Mouse (Mus musculus) G1E (cell line): ENCODE measurements around the gene Rps15. TPM values are rescaled to one million over a fixed set of nuclear protein-coding genes. Genes with fewer than 3 reads are reported as not detected.

ENCODE experiments used
- ATAC-seq: 2 replicates; pipeline ENCODE4 v1.8.0; 2016; ENCODE audit warnings: mild to moderate bottlenecking; ENCODE audit not compliant: insufficient number of reproducible peaks, poor library complexity, low FRiP score, severe bottlenecking; ENCODE audit errors: extremely low read depth
- DNase-seq: peaks from one replicate; pipeline ENCODE4 v3.0.0; 2012; ENCODE audit warnings: low spot score
- H3K27me3 ChIP-seq: 2 replicates; pipeline ENCODE4 v1.6.1; 2012; ENCODE audit warnings: mild to moderate bottlenecking, low read length, inconsistent platforms; ENCODE audit not compliant: insufficient read depth
- H3K36me3 ChIP-seq: replicated peaks from 2 replicates; pipeline ENCODE3; 2012; ENCODE audit warnings: mild to moderate bottlenecking, inconsistent platforms
- H3K4me1 ChIP-seq: 2 replicates; pipeline ENCODE4 v1.6.1; 2012; ENCODE audit warnings: low read depth, low read length, inconsistent platforms, mixed read lengths; ENCODE audit not compliant: insufficient read depth
- H3K4me3 ChIP-seq: 2 replicates; pipeline ENCODE4 v1.5.1; 2012; ENCODE audit warnings: low read depth, mild to moderate bottlenecking, inconsistent platforms, low read length, moderate library complexity, mixed read lengths
- H3K9me3 ChIP-seq: replicated peaks from 2 replicates; pipeline ENCODE4 v1.6.1; 2012; ENCODE audit warnings: inconsistent platforms
- CTCF ChIP-seq: IDR thresholded peaks from 2 replicates; pipeline ENCODE4 v1.5.1; 2012; ENCODE audit warnings: low read depth, low read length, inconsistent platforms, mixed read lengths
- GATA1 ChIP-seq: IDR thresholded peaks from 2 replicates; pipeline ENCODE4 v1.6.1; 2012; ENCODE audit warnings: borderline replicate concordance, low read length, inconsistent platforms, mixed read lengths
- GATA2 ChIP-seq: IDR thresholded peaks from 2 replicates; pipeline ENCODE4 v1.6.1; 2012; ENCODE audit warnings: low read depth, low read length, inconsistent platforms, borderline replicate concordance
- POLR2AphosphoS5 ChIP-seq: IDR thresholded peaks from 2 replicates; pipeline ENCODE4 v1.6.1; 2012; ENCODE audit warnings: low read depth, low read length, inconsistent platforms; ENCODE audit not compliant: insufficient replicate concordance
- TAL1 ChIP-seq: conservative IDR thresholded peaks from 2 replicates; pipeline ENCODE4 v1.6.1; 2012; ENCODE audit warnings: low read depth, low read length, inconsistent platforms, mixed read lengths
- polyA plus RNA-seq: library from polyadenylated mRNA; stranded (reverse); fragments of >175 nt; gene quantifications from 2 replicates; pipeline ENCODE4 v1.2.3, GENCODE M21; 2012
- total RNA-seq, 2 experiments: library from RNA; stranded (forward) in 1 of 2; stranded (reverse) in 1 of 2; fragments of 200-1000 nt in 1 of 2; fragments of >200 nt in 1 of 2; fragmentation: Nextera tagmentation in 1 of 2; gene quantifications; 2 replicates each; pipeline ENCODE4 v1.2.3; 2014 to 2017

Gene Rps15
- total and polyA plus RNA-seq, 3 experiments = 3,110 to 11,583 (median 3,548) TPM

DNA sequence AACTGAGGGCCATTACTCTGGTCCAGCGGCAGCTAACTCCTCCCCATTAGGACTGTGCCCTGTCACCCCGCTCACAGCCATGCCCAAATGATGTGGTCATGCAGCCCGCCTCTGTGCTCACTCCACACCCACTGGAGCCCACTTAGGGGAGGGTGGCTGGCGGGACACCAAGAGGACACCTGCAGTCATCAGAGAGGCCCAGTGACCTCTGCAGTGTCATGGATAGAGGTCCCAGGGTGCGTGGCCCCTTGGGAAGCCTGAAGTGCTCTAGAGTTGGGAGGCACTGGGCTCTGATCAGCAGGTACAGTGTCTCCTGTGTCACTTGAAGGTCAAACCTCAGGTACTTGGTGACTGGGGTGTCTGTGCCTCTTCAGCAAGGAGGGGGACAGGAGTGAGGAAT lies 4.6 kb downstream of the Rps15 start:
- Histone ChIP-seq H3K27me3 (peaks cover 54% of the 10 kb centered on the region), H3K4me3 (no peak overlapping the region), H3K9me3 (no peaks in the 10 kb centered on the region), H3K36me3 (peaks cover 31% of the 10 kb centered on the region), H3K4me1 (peaks cover 49% of the 10 kb centered on the region)
- TF ChIP-seq TAL1 (no peak), CTCF (no peak), GATA2 (no peak), POLR2AphosphoS5 (no peak), GATA1 (no peak)
- DNase-seq (no peak), ATAC-seq (no peak)

DNA sequence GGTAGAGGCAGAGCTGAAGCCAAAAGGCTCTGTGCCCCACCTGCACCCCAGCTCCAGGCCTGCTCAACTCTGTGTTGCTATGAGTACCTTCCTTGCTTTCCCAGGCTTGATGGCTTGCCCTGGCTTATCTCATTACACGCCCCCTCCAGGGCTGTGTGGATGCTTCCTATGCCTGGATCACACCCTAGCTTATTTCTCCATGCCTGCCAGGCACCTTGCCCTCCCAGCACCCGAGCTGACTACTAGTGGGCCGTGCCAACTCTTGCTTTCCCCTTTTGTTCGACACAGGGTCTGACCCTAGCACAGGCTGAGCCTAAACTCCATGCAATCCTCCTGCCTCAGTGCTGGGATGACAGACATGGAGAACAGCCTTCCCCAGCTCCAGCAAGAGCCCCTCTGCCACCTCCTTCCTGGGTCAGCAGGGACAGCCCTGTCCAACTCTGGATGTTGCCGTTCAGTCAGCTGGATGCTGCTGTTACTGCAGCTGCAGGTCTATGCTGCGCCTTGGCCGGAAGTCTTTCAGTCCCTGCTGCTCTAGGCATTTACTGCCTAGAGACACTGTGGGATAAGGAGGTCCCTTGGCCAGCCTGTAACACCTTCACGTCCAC lies 5.4 kb downstream of the Rps15 start:
- no peak for DNase-seq
- H3K27me3 ChIP-seq = peaks cover 62% of the 10 kb centered on the region
- H3K4me1 ChIP-seq = peaks cover 52% of the 10 kb centered on the region

DNA sequence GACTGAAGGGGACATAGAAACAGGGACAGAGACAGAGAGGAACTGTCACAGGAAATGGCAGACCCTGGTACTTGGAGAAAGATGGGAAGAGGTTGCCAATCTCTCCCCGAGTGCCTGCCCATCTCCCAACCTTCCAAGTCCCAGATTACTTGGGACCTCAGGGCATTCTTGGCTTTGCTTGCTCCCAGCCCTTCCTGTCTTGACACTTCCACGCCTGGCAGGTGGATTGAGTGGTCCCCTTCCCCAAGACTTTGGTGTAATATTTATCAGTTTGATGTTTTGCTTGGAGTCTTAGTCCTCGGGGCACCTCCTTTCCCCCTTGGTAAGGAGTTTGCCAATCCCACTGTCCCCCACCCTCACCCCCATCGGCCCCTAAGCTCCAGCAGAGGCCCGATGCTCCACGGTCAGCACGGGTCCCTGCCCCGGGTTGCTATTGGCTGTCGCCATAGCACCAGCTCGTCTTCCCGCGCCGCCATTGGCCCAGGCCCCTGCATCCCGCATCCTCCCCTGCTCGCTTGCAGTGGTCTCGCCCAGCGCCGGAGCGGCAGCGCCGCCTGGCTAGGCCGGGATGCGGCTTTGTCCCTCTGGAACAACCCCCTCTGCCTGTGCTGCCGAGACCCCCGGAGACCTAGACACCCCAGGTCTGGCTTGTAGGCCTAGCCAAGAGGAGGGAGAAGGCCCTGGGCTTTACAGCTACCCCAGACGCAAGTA lies 6.5 kb downstream of the Rps15 start:
- DNase-seq (no peak), ATAC-seq (no peak)
- peaks cover 19% of the 10 kb centered on the region for H3K36me3 ChIP-seq
- H3K4me3 ChIP-seq = no peak overlapping the region
- peaks cover 69% of the 10 kb centered on the region for H3K27me3 ChIP-seq
- TF ChIP-seq POLR2AphosphoS5 (no peak), GATA2 (no peak), TAL1 (no peak), CTCF (no peak), GATA1 (no peak)
- no peaks in the 10 kb centered on the region for H3K9me3 ChIP-seq
- peaks cover 47% of the 10 kb centered on the region for H3K4me1 ChIP-seq

More for the DNA sequence above, 5.4 kb downstream of the Rps15 start:
- peaks cover 30% of the 10 kb centered on the region for H3K36me3 ChIP-seq
- no peak for TF ChIP-seq POLR2AphosphoS5
- no peak for TF ChIP-seq GATA2
- no peak for TF ChIP-seq CTCF
- no peak for TF ChIP-seq TAL1
- TF ChIP-seq GATA1 = no peak
- no peak overlapping the region for H3K4me3 ChIP-seq
- H3K9me3 ChIP-seq = no peaks in the 10 kb centered on the region
- ATAC-seq = no peak

DNA sequence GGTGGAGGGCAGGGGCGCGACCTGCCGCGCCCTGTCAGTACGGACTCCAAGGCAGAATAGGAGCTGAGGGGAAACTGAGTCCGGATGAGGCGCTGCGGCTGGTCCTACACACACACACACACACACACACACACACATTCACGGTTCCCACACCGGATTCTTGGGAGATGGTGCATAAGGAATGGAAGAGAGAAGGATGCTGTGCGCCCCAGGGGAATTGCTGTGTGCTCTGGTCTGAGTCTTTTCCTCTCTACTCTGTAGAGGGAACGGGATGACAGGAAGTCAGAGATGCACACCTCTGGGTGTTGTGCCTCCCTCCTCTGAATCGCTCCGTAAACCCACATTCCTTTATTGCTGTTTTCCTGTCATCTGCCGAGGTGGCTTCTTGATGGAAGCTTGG lies 7.0 kb downstream of the Rps15 start:
- peaks cover 72% of the 10 kb centered on the region for H3K27me3 ChIP-seq
- H3K4me1 ChIP-seq = peaks cover 42% of the 10 kb centered on the region
- no peak overlapping the region for H3K4me3 ChIP-seq
- no peak for TF ChIP-seq GATA2
- no peak for TF ChIP-seq GATA1
- TF ChIP-seq TAL1 = no peak
- TF ChIP-seq POLR2AphosphoS5 = no peak
- H3K9me3 ChIP-seq = no peaks in the 10 kb centered on the region
- ATAC-seq (no peak), DNase-seq (no peak)
- peaks cover 13% of the 10 kb centered on the region for H3K36me3 ChIP-seq

DNA sequence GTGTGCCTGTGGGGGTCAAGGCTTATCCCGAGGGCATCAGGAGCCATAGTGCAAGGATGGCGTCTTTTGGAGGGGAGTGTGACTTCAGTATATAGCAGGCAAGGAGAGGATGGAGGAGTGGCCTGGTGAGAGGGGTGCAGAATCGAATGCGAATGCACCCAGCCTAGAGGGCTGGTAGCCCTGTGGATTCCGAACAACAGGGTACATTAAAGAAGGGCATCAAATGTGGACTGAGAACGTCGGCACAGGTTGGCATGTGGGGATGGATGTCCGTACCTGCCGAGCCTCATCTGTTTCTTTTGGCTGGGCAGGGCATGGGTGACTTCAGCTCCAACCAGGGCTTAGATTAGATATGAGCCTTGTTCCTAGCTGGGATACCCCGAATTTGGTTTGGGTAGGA lies 7.6 kb downstream of the Rps15 start:
- Histone ChIP-seq H3K4me3 (no peak overlapping the region), H3K27me3 (peaks cover 77% of the 10 kb centered on the region), H3K4me1 (peaks cover 42% of the 10 kb centered on the region), H3K9me3 (no peaks in the 10 kb centered on the region), H3K36me3 (peaks cover 8% of the 10 kb centered on the region)
- TF ChIP-seq GATA1 (no peak), POLR2AphosphoS5 (no peak), TAL1 (no peak)
- ATAC-seq (no peak), DNase-seq (no peak)

DNA sequence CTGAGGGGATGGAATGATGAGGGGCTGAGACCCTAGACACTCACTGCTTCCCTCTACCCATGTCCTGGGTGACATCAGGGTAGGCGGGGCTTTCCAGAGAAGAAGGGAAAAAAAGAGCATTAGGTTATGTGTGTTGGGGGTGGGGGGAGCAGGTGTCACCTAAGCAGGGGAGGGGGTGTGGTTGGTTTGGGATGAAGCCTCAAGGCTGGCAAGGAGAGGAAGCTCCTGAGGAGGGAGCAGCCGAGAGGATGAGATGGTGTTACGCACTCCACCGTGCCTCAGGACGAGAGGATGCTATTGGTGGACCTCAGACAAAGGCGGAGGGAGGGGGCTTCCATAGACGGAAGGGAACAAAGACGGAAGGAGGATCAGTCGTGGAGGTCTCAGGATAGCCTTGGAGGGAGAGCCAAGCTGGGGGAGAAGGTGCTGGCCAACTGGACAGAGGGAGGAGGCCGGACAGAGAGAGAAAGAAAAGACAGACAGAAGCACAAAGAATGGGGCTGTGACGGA lies 8.5 kb downstream of the Rps15 start:
- Histone ChIP-seq H3K9me3 (no peaks in the 10 kb centered on the region), H3K4me1 (peaks cover 36% of the 10 kb centered on the region), H3K36me3 (no peaks in the 10 kb centered on the region), H3K4me3 (no peak overlapping the region), H3K27me3 (peaks cover 86% of the 10 kb centered on the region)
- no peak for ATAC-seq
- DNase-seq = no peak
- TF ChIP-seq TAL1 (no peak), POLR2AphosphoS5 (no peak), GATA2 (no peak), CTCF (no peak), GATA1 (no peak)
